Comparison of ENCODE assay signal across 26 mouse cellular contexts in the genomic region with DNA sequence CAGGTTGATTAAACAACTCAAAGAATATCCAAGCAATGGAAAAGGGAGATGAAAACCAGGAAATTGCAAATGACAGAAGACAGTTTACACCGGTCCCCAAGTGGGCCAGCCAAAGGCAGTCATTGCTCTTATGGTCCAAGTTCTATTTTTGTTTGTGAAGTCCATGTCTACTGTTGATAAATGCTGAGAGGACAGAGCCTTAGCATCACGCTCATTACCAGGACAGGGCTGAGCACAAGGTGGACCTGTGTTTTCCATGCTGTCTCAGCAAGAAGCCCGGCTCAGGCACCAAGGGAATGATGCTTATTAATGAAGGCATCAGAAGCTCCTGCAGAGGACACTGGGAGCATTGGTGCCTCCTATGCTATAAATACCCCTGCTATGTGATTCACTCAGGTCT.
"Had no signal": no experiment of that assay in that cellular context is flagged by ENCODE, and none has a peak within 500 bp of the region (broad histone marks: within the 10 kb centered on the region; RNA-seq: fewer than 3 reads in every experiment).

No protein-coding gene starts in this region.

- DNase-seq: cerebellum, adult 2 months; cerebellum, adult 8-10 months; cerebellum, adult 9-10 months; cerebellum, adult 9-11 months; cerebellum, postnatal 14 days; cerebellum, postnatal 25 days; cerebellum, postnatal 36 days; embryo, embryonic 11 days; forebrain, postnatal 0 days; gastrocnemius, adult 2 months; gastrocnemius, postnatal 10 days; gastrocnemius, postnatal 14 days; gastrocnemius, postnatal 25 days; gastrocnemius, postnatal 36 days; heart, adult 18-20 months had no signal

- H3K4me3 ChIP-seq: embryonic facial prominence, embryonic 10.5 days; embryonic facial prominence, embryonic 12.5 days; embryonic facial prominence, embryonic 13.5 days; embryonic facial prominence, embryonic 15.5 days; erythroblast, embryonic 14.5 days; forebrain, embryonic 10.5 days; forebrain, embryonic 12.5 days; forebrain, embryonic 13.5 days; forebrain, embryonic 15.5 days; gastrocnemius, adult 2 months had no signal

- H3K36me3 ChIP-seq: embryonic facial prominence, embryonic 10.5 days; embryonic facial prominence, embryonic 12.5 days; embryonic facial prominence, embryonic 13.5 days; embryonic facial prominence, embryonic 15.5 days; forebrain, embryonic 10.5 days; forebrain, embryonic 12.5 days; forebrain, embryonic 15.5 days had no signal

- H3K9ac ChIP-seq: embryonic facial prominence, embryonic 12.5 days; embryonic facial prominence, embryonic 13.5 days; embryonic facial prominence, embryonic 15.5 days; forebrain, embryonic 12.5 days; forebrain, embryonic 13.5 days; forebrain, embryonic 15.5 days; forebrain, postnatal 0 days had no signal

- H3K27ac ChIP-seq: embryonic facial prominence, embryonic 10.5 days; embryonic facial prominence, embryonic 12.5 days; embryonic facial prominence, embryonic 13.5 days; embryonic facial prominence, embryonic 15.5 days; forebrain, embryonic 10.5 days; forebrain, embryonic 12.5 days; forebrain, embryonic 13.5 days; forebrain, embryonic 15.5 days; gastrocnemius, adult 2 months had no signal

- H3K9me3 ChIP-seq: embryonic facial prominence, embryonic 10.5 days; embryonic facial prominence, embryonic 12.5 days; embryonic facial prominence, embryonic 13.5 days; embryonic facial prominence, embryonic 15.5 days; forebrain, embryonic 10.5 days; forebrain, embryonic 12.5 days; forebrain, embryonic 13.5 days; forebrain, embryonic 15.5 days had no signal

- H3K4me1 ChIP-seq: embryonic facial prominence, embryonic 10.5 days; embryonic facial prominence, embryonic 12.5 days; forebrain, embryonic 10.5 days; forebrain, embryonic 12.5 days; forebrain, embryonic 13.5 days; forebrain, embryonic 15.5 days had no signal

- ATAC-seq: forebrain, embryonic 13.5 days; forebrain, embryonic 14.5 days; forebrain, embryonic 15.5 days; forebrain, embryonic 16.5 days; forebrain, postnatal 0 days had no signal

- H3K27me3 ChIP-seq: embryonic facial prominence, embryonic 12.5 days; embryonic facial prominence, embryonic 13.5 days; embryonic facial prominence, embryonic 15.5 days; forebrain, embryonic 12.5 days; forebrain, embryonic 13.5 days; forebrain, embryonic 15.5 days had no signal
